Mouse (Mus musculus) mature B cell (primary cell): ENCODE data around the gene Reg4.

Experiments used
- in situ Hi-C: fragments of 300-500 bp; cut with MboI; formaldehyde crosslinking; loops from 2 replicates; pipeline ENCODE4 v1.14.3; 2019

The Reg4 gene

DNA sequence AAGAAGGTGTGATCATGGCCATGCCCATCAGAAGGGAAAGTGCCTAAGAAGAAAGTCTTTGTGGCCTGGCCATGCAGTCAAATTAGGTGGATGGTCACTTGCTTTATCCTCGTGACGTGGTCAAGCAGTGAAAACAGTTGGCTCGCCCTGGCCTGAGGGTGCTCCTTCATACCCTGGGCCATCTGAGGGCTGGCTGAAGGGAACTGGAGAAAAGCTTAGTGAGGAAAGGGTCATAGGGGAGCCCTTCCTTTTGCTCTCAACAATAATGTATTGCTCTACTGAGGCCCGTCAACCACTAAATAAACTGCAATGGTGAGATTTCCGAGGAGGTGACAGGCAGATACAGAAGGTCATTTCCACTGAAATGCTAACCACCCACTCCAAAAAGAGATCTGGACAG, 15.3 kb downstream of the Reg4 start:
- in situ Hi-C loops = no loop called here

DNA sequence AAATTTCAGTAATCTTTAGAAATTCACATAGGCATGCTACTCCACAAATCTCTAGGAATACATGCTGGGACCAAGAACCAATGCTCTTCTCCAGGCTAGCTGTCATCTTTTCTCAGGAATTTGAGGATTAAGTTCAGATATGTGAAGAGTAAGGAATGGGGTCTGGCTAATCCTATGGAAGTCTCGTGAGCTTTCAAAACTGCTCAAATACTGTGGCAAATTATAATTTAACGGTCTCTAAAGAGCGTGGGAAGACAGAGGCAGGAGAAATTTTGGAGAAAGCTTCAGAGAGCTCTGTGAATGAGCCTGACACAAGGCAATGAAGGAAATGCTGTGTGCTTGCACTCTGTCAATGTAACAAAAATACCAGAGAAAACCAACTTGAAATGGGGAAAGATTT, 16.2 kb downstream of the Reg4 start:
- in situ Hi-C loops = no loop called here

DNA sequence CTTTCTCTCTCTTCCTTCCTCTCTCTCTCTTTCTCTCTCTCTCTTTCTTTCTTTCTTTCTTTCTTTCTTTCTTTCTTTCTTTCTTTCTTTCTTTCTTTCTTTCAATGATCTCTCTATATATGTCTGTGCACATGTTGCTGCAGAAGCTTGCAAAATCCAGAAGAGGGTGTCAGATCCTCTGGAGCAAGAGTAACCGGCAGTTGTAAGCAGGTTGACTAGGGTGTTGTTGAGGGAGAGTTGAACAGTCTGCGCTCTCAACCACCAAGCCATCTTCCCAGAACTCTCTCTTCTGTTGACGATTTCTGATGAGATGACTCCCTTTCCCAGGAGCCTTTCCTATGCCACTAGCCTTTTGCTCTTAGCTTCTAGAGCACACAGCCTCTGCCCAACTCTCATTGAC, 20.1 kb downstream of the Reg4 start:
- in situ Hi-C loops = no loop called here

DNA sequence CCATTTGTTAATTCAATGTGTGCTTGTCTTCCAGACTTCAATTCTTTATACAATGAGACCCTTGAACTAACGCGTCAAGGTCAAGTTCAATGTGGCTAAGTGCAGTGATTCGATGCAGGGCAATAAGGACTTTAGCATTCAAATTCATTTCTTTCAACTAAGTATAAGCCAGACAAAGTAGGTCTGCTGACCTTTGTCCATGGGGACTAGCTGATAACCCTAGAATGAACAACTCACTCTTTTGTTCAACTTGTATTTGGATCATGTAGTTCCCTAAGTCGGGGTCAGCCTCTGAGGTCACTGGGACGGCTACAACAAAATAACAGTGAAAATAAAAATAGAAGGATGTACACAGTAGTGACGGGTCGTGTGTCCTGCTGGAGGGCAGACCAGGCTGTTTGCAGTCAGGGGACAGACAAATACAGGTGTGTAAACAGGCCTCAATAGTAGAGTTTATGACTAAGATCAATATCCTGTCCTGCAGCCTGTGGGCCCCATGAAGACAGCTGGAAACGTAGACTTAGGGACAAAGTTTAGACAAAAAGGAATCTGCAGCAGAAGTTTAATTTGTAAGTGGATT, 20.6 kb downstream of the Reg4 start:
- in situ Hi-C loops = no loop called here

DNA sequence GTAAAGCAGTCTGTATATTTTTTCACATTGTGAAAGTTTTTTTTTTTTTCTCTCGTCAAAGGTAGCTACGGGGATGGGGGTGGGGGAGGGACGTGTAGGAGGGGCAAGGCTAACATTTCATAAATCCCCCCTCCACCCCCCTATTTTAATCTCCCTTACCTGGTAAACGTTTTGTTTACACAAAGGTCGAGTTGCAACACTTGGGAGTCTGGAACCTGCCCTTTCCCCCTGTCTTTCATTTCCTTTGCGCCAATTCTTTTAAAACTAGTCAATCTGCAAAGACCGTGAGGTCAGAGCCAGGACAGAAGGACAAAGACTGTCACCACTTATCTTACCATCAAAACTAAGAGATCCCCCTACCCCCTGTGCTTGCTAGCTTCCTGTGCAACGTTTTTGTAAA, 23.9 kb downstream of the Reg4 start:
- in situ Hi-C loops = no loop called here

DNA sequence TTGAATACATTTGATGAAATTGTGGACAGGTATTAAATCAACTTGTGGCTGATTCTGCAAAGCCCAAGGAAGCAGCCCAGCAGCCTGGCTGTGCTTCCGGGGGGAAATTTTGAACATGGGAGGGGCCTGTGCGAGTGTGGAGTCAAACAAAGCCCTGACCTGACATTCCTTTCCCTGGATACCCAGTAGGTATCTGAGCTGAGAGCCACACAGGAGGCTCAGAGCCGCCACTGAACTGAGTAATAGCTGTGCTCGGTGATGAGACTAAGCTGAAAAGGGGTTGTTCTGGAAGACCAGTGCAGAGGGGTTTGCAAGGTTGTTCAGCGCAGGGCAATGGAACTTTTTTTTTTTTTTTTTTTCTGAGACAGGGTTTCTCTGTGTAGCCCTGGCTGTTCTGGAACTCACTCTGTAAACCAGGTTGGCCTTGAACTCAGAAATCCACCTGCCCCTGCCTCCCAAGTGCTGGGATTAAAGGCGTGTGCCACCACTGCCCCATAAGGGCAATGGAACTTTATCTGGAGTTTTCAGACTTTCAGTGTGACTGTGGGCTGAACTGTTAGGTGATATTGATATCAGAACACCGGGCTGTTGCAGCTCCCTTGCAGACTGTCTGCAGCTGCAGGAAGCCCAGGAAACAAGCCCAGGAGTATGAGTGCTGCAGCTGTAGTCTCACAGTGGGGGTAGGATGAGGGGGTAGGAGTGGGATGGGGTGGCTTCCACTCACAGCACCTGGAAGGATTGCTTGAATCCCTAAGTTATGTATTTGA, 25.2 kb downstream of the Reg4 start:
- in situ Hi-C loops = no loop called here

DNA sequence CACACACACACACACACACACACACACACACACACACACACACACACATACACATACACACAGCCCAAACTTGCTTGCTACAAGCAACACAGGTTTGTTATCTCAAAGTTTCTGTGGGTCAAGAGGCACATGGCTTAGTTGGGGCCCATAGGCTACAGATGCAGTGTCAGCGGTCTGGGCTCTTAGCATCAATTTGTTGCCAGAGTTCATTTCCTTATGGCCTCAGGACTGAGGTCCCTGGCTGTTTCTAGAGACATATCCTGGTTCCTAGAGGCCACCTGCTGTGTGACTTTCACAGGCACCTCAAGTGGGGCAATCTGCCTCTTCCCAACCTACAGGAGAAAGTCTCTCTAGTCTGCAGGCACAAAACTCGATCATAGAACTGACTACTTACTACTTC, 27.4 kb downstream of the Reg4 start:
- in situ Hi-C loops = no loop called here

DNA sequence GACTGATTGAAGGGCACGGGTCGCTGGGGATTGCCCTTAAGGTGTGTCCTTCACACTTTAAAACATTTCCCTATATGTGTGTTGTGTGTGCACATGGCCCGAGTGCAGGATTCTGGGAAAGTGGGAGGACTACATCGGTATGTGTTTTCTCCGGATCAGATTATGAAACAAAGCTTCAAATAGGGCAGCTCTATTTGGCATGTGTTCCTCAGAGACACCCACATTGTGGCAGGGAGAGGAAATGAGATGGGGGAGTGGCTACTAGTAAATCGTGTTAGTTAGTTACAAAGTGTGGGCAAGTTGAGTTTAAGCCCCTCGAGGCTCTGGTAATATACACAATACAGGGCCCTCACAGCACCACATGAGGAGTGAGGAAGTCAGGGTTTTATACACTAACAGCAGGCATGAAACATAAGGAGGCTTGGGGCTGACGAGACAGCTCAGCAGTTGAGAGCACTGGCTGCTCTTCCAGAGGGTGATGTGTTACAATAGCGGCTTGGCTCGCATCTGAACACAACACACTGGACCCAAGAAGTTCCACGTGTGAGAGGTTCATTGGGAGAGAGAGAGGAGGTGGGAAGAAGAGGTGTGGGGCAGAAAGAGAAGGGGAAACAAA, 28.0 kb downstream of the Reg4 start:
- in situ Hi-C loops = no loop called here

DNA sequence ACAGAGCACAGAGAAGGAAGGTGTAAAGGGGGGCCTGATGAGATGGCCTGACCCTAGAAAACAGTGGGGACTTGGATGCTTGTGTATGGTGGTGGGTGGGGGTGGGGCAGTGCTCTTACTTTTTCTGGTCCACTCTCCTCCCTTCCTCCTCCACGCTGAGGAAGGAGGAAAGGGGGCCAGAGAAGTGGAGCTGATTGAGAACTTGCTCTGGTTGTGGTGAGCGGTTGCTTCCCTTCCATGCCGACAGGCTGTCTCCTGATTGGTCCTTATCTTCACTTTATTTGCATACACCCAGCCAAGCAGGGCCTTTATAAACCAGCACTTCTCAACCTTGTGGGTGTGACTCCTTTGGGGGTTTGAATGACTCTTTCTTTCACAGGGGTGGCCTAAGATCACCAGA, 32.1 kb downstream of the Reg4 start:
- in situ Hi-C loops = no loop called here

DNA sequence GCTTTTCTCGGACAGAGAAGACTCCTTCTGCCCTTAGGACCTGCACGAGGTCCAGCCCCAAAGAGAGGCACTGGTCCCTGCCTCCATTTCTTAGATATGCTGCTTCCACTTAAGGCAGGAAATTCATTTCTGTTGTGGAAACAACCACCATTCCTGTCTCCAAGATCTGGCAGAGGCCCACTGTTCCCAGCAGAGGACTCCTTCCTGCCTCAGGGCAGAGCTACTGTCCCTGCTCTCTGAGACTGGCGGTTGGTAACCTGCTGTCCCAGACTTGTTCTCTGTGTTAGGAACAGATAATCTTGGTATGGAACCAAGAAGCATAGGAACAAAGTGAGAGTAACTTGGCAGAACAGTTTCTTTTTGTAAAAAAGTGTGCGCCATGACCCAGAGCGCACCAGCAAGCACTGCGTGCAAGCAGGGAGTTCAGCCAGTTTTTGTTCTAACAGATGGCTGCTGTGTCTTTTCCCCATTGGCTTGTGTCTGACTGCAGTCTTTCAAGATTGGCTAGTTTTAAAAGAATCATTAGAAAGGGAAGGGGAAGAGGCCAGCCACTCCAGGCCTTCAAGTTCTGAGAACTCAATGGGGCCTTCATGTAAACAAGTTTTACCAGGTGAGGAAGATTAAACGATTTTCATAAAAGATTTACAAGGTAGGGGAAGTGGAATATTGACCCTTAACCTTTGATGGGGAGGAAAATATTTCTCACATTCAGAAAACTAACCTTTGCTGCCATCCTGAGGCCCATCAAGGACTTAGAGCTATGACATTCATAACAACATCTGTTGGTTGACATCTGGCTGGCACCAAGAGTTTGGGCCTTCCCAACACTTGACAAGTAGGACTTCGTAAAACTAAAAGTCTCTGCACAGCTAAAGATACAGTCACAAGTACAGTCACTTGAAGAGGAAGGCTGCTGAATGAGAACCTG, 33.0 kb downstream of the Reg4 start:
- in situ Hi-C loops = no loop called here

DNA sequence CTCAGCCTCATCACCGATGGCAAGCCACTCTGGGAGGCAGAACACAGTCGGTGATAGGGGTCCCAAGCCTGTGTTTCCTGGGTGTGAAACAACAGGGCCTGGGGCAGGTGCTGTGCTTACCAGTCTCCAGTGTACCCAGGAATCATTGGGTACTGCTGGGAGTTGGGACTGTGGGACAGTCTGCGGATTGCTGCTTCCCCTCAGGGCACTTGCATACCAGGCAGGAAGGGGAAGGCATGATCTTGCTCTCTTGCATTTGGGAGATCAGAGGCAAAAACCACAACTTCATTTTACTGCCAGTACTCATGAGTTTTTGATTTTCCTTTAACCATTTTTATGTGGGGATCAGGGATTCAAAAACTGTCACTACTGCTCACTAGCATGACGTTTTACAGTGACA, 36.8 kb downstream of the Reg4 start:
- in situ Hi-C loops = no loop called here

DNA sequence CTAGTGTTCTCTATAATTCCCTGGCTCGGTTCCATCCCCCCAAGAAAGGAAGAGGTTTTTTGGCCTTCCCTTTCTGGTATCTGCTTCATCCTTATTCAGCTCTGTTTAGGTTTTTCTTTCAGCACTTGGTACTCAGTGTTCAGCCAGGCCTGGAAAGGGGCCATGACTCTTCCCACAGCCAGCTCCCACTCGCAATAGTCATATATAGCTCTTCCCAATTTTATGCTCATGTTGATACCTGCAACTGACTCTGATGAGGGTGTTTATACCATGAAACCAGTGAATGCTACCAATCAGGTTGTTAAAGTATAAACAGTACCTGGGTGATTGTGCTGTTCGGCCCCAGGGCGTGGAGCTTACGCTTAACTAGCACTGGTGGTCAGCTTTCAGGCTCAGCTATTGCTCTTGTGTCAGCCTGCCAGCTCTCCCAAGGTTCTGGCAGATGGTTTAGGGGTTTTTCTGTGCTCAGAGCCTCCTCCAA, 37.4 kb downstream of the Reg4 start:
- in situ Hi-C loops = no loop called here

DNA sequence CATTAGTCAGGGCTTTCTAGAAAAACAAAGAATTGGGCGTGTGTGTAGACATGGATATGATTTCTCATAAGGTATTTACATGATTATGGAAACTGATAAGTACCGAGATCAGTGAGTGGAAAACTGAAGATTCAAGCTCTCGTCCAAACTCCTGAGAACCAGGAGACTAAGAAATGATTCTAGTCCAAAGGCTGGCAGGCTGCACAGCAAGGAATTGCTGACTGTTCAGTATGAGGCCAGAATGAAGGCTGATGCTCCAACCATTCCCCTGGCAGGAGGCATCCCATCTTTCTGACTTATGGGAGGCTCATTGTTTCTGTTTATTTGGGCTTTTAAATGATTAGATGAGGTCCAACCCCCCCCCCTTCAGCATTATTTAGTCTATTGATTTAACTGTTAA, 38.6 kb downstream of the Reg4 start:
- in situ Hi-C loops = no loop called here

DNA sequence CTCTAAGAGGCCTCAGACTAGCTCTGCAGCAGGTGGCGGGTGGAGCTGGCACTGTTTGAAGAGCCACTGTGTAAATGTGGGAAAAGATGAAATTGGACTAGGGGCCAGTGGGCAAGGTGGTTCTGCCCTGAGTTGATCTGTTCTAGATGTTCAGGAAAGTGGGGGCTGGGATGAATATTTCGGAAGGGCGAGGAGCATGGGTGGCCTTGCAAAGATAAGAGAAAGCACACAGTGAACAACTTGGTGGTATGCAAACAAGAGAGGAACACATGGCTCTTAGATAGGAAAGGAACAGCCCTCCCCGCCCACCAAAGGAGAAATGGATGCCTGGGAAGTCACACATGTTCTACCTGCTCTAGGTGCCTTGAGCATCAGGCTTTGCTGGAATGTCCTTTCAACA, 39.5 kb downstream of the Reg4 start:
- in situ Hi-C loops = no loop called here

DNA sequence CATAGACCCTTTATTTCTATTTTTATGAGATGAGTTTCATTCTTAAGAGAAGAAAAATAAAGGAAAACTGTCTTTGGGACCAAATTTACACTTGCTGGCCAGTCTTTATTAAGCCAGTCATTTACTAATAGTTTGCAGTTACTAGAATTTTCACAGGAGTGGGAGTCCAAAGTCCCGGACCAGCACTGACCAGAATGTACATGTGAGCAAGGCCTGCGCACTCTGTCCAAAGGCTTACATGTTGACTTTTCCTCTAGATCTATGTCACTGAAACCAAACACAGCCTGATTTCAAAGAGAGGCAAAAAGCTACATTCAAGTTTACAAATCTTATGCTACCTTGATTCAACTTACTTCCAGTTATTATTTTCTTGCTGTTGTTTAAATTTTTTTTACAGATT, 40.2 kb downstream of the Reg4 start:
- in situ Hi-C loops = no loop called here

DNA sequence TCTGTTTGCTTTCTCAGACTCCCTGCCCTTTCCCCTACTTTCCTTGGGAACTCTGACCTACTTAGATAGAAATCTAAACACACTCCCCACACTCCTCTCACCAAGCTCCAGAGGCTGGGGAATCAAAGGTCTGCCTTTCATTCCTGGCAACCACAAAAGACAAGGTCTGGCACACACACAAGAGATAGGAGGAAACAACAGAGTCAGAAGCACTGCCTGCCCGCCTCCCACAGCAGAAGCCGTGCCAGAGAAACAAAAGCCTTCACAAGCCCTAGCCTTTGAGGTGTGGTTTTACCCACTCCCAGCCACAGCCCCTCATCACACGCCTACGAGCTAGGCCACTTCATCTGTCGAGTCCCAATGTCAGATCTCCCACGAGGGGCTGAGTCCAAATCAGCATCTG, 45.3 kb downstream of the Reg4 start:
- in situ Hi-C loops = no loop called here

DNA sequence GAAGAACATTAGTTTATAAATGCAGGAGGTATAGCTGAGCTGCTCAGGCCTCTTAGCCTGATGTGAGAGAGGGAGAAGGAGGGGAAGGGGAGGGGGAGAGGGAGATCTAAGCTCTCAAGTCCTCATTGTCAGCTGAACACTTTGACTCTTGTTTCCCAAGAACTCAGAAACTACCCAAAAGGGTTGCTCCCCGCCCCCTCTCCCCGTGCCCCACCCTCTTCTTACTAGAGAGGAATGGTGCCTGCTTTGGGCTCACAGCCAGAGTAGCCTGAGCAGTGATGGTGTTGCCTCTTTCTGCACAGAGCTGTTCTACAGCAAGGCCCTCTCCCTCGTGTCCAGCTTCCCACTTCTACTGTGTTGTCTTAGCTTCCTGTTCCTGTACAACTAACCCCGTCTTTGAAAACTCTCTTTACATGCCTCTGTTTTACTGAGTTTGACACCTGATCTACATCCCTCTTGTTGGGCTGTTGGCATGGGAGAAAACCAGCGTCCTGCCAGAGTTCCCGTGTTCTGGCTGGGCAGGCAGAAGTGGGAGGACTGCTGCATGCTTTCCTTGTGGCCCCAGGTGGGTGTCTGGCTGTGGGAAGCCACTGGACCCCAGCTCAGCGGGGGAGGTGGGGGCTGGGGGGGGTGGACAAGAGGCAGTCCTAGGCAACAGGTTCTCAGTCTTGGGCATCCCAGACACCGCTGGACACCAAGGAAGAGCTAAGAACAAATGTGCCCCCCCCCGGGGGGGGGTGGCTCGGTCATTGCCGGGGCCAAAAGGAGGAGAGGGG, 51.9 kb downstream of the Reg4 start:
- in situ Hi-C loops = no loop called here

DNA sequence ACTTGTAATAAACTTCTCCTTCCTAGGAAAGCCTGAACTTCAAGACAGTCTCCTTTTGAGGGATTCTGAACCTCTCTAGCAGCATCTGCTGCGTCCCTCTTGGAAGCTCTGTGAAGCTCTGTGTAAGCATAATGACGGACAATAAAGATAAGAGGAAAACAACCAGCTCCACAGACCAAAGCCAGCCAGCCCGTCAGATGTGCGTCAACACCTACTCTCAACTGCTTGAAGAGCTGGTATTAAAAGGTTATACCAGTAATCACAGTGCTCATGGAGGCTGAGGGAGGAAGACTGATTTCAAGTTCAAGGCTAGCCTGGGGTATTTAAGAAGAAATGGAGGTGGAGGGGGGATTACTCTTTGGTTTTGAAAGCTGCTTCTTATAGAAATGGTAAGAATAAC, 57.7 kb downstream of the Reg4 start:
- in situ Hi-C loops = no loop called here

DNA sequence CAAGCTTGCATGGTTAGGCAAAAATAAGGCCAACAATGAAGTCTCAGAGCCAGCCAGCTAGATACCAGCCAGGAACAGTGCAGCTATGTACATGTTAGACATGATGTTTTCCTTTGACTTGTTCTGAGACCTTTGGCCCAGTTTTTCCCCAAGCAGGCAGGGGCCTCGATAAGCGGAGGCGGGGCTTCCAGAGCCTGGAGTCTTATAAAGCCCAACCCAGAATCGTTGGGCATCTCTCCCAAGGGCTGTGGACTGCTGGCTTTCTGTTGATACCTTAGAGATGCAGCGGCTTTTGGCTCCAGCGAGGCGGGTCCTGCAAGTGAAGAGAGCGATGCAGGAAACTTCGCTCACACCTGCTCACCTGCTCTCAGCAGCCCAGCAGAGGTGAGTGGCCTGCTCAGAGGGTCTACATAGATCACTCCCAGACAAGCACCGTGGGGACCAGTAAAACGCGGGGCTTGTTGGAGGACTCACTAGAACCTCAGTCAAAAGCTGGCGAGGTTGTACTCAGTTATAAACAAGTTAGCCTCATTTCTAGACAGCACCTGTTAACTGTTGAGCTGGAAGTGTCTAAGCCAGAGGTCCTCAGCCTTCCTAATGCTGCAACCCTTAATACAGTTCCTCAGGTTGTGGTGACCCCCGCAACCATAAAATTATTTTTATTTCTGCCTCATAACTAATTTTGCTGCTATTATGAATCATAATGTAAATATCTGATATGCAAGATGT, 58.4 kb downstream of the Reg4 start, which contains the start of gene Hmgcs2:
Hmgcs2 (plus strand) TSS at position 232 of the 729 bp plus-strand sequence.
- in situ Hi-C loops = no loop called here

DNA sequence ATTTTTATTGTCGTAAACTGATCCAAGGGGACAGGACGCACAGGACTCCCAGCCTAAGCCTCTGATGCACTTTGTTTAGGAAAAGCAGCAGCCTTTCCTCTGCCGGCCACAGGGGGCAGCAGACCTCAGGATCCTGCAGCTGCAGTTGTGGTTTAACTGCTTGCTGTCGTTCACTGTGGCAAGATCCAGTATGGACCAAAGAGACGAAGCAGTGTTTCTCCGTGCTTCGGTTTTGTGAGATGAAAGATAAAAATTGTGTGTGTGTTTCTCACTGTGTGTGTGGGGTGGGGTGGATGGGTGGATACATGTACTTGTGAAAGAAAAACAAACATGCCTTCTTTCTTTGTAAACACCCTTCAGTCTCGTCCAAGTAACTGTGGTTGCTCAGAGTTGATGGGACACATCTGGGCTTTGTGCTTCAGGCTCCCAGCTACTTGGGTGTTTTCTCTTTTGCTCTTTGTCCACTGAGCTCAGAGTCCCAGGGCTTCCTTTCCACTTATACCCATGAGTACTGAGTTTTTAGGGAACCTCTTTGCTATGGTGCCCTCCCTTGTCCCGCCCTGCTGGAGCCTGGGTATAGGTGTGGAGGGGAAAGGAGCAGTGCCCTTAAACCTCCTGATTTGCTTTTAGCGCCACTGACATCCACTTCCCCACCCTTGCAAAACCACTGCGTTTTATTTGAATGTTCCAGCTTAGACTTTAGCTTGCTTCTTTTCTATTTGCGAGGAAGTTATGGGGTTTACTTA, 59.1 kb downstream of the Reg4 start:
- in situ Hi-C loops = no loop called here
